Mouse (Mus musculus) ES-E14 (cell line): ENCODE data around the gene Syce1.

ENCODE experiments used
- CHD2 ChIP-seq: IDR thresholded peaks from 2 replicates; pipeline ENCODE4 v1.6.1; 2014; ENCODE audit warnings: mild to moderate bottlenecking, low read depth, low read length, inconsistent platforms
- HCFC1 ChIP-seq: IDR thresholded peaks from 2 replicates; pipeline ENCODE4 v1.6.1; 2012; ENCODE audit warnings: low read length, inconsistent platforms, borderline replicate concordance; ENCODE audit not compliant: insufficient read depth
- MAFK ChIP-seq: IDR thresholded peaks from 2 replicates; pipeline ENCODE4 v1.6.1; 2014; ENCODE audit warnings: mild to moderate bottlenecking, low read depth, low read length, inconsistent platforms; ENCODE audit not compliant: insufficient read depth
- ZC3H11A ChIP-seq: IDR thresholded peaks from 2 replicates; pipeline ENCODE4 v1.6.1; 2012; ENCODE audit warnings: low read depth, mild to moderate bottlenecking, inconsistent platforms, low read length, borderline replicate concordance
- ZNF384 ChIP-seq: IDR thresholded peaks from 2 replicates; pipeline ENCODE4 v1.6.1; 2012; ENCODE audit warnings: low read depth, low read length, inconsistent platforms

GRCm38 (mm10) chr7:140754556-140754955 lies 33.1 kb downstream of the Syce1 start:
- TF ChIP-seq CHD2 = no peak
- no peak for TF ChIP-seq ZC3H11A
- no peak for TF ChIP-seq ZNF384
- no peak for TF ChIP-seq MAFK
- TF ChIP-seq HCFC1 = no peak
